Mouse (Mus musculus): ENCODE measurements around the gene Pbx1.

- TF ChIP-seq CTCF (IDR thresholded peaks at IDR 0.05; ENCODE audit: low read depth) (no peak), EP300 (IDR thresholded peaks at IDR 0.05; ENCODE audit: low read depth) (no peak)
Observed at GRCm38 (mm10) chr1:168479626-168480025, 47.6 kb upstream of the Pbx1 start.
